Mouse (Mus musculus) liver, embryonic 11.5 days (tissue): ENCODE measurements around the gene Map4k4. TPM values are rescaled to one million over a fixed set of nuclear protein-coding genes. Genes with fewer than 3 reads are reported as not detected.

ENCODE experiments used
- ATAC-seq: fragments of 200-750 bp; cut with Nextera tagmentation; replicated peaks from 2 replicates; pipeline ENCODE4 v1.8.0; 2017; ENCODE audit warnings: moderate number of reproducible peaks, mild to moderate bottlenecking, moderate TSS enrichment, moderate library complexity; ENCODE audit not compliant: low FRiP score
- DNase-seq: peaks from one replicate; pipeline ENCODE4 v3.0.0-alpha.2; 2017; ENCODE audit warnings: low spot score
- H3K27ac ChIP-seq: fragments of 300-500 bp; sonication (generic); 2 replicates; pipeline ENCODE4 v1.5.1; 2014; ENCODE audit warnings: mild to moderate bottlenecking, low read depth, low read length, control low read depth
- H3K27me3 ChIP-seq: fragments of 300-500 bp; sonication (generic); replicated peaks from 2 replicates; pipeline ENCODE4 v1.6.1; 2014; ENCODE audit warnings: low read length, mixed read lengths; ENCODE audit not compliant: control insufficient read depth, insufficient read depth
- H3K36me3 ChIP-seq: fragments of 300-500 bp; sonication (generic); 2 replicates; pipeline ENCODE4 v1.6.1; 2014; ENCODE audit warnings: mild to moderate bottlenecking, low read length, moderate library complexity, mixed read lengths; ENCODE audit not compliant: control insufficient read depth, insufficient read depth
- H3K4me1 ChIP-seq: fragments of 300-500 bp; sonication (generic); replicated peaks from 2 replicates; pipeline ENCODE4 v1.6.1; 2014; ENCODE audit warnings: low read length, mixed read lengths; ENCODE audit not compliant: control insufficient read depth, insufficient read depth
- H3K4me2 ChIP-seq: fragments of 300-500 bp; sonication (generic); 2 replicates; pipeline ENCODE4 v1.6.1; 2014; ENCODE audit warnings: mild to moderate bottlenecking, control low read depth, moderate library complexity
- H3K4me3 ChIP-seq: fragments of 300-500 bp; sonication (generic); 2 replicates; pipeline ENCODE4 v1.5.1; 2014; ENCODE audit warnings: low read depth, low read length, control low read depth
- H3K9ac ChIP-seq: fragments of 300-500 bp; sonication (generic); 2 replicates; pipeline ENCODE4 v1.6.1; 2014; ENCODE audit warnings: low read depth, low read length, control low read depth
- H3K9me3 ChIP-seq: fragments of 300-500 bp; sonication (generic); 2 replicates; pipeline ENCODE4 v1.6.1; 2016; ENCODE audit warnings: low read length, inconsistent platforms, mixed read lengths; ENCODE audit not compliant: control insufficient read depth
- WGBS: fragments of 180-500 bp; shearing (Covaris S2); extraction: QIAGEN DNeasy Blood & Tissue Kit; methylation state at CpG from one replicate; pipeline ENCODE4 v1.1.7; 2014; 5-methylcytosine and 5-hydroxymethylcytosine counted together
- polyA plus RNA-seq: library from polyadenylated mRNA; unstranded; fragments of >200 nt; fragmentation: Nextera tagmentation; extraction: Ambion mirVana; gene quantifications from 2 replicates; pipeline ENCODE4 v1.2.1, GENCODE M21; 2014

Gene Map4k4
- polyA plus RNA-seq, 1 experiment from 2014 or later, result 13.6 TPM

- no peak for DNase-seq
- no peaks in the 10 kb centered on the region for H3K36me3 ChIP-seq
- no peaks in the 10 kb centered on the region for H3K27me3 ChIP-seq
- no peak overlapping the region for H3K9ac ChIP-seq
- WGBS, result 54% methylated on average over 10 of the region's 10 CpGs
- H3K4me1 ChIP-seq, result peaks cover 37% of the 10 kb centered on the region
- 0 out of 2 replicates have a peak, but pooled peaks have one; percentile 29 for ATAC-seq
- peak overlapping the region; percentile 16; the same call in 1 of the 2 replicates for H3K4me2 ChIP-seq
- H3K9me3 ChIP-seq, result no peaks in the 10 kb centered on the region
- H3K27ac ChIP-seq, result peak overlapping the region; percentile 73
- no peak overlapping the region for H3K4me3 ChIP-seq
These were observed 31.7 kb upstream of the Map4k4 start for GRCm38 (mm10) chr1:39868825-39869571.

DNA sequence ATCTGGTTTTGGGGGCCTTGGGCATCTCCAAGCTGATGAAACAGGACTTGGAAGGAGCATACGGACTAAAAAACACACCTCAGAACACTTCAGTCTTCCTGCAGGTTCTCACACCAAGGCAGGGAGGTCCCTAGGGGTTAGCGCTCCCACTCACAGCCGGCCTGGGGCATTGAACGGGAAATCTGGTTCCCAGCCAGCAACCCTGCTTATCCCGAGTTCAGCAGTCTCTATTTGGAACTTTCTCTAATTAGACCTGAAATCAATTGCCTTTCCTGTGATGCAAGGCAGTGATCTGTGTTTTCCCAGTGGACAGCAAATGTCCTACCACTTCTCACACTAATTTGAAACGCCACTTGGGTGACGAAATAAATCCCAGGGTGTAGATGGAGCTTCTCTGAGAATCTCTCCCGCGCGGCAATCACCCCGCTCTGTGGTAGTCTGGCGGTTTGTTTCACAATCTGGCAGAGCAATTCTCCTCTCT is 31.0 kb upstream of the Map4k4 start:
- DNase-seq (no peak), ATAC-seq (no peak)
- no peak overlapping the region for H3K4me3 ChIP-seq
- H3K36me3 ChIP-seq, result no peaks in the 10 kb centered on the region
- H3K9me3 ChIP-seq, result no peaks in the 10 kb centered on the region
- peak overlapping the region; percentile 73; the same call in 1 of the 2 replicates for H3K27ac ChIP-seq
- WGBS, result 59% methylated on average over 12 of the region's 12 CpGs
- no peak overlapping the region for H3K4me2 ChIP-seq
- H3K27me3 ChIP-seq, result no peaks in the 10 kb centered on the region
- H3K9ac ChIP-seq, result no peak overlapping the region
- H3K4me1 ChIP-seq, result peaks cover 37% of the 10 kb centered on the region

- Histone ChIP-seq H3K4me3 (no peak overlapping the region), H3K9ac (no peak overlapping the region), H3K9me3 (no peaks in the 10 kb centered on the region), H3K36me3 (no peaks in the 10 kb centered on the region), H3K27me3 (no peaks in the 10 kb centered on the region), H3K27ac (no peak overlapping the region), H3K4me1 (no peaks in the 10 kb centered on the region), H3K4me2 (no peak overlapping the region)
- no peak for ATAC-seq
- WGBS, result 80% methylated on average over 3 of the region's 3 CpGs
- no peak for DNase-seq
These were observed 22.7 kb upstream of the Map4k4 start for GRCm38 (mm10) chr1:39877981-39878380.

DNA sequence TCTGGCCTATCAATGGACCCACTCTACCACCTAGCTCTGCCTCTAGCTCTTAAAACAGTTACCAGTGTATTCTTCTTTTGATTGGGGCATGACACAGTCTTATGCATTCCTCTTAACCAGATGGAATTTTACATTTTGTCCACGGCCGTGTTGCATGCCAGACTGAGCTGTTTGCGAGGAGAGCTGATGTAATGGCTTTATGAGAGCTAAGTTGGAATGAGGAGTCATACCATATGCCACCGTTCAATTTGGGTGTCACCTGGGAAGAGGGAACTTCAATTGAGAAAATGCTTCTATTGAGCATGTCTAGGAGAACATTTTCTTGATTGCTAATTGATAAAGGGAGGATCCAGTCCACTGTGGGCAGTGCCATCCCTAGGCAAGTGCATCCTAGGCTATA is 18.2 kb upstream of the Map4k4 start:
- Histone ChIP-seq H3K4me2 (no peak overlapping the region), H3K27ac (no peak overlapping the region), H3K36me3 (no peaks in the 10 kb centered on the region), H3K9me3 (no peaks in the 10 kb centered on the region), H3K4me3 (no peak overlapping the region), H3K4me1 (no peaks in the 10 kb centered on the region), H3K27me3 (no peaks in the 10 kb centered on the region), H3K9ac (no peak overlapping the region)
- ATAC-seq (no peak), DNase-seq (no peak)
- WGBS, result 82% methylated on average over 4 of the region's 4 CpGs

DNA sequence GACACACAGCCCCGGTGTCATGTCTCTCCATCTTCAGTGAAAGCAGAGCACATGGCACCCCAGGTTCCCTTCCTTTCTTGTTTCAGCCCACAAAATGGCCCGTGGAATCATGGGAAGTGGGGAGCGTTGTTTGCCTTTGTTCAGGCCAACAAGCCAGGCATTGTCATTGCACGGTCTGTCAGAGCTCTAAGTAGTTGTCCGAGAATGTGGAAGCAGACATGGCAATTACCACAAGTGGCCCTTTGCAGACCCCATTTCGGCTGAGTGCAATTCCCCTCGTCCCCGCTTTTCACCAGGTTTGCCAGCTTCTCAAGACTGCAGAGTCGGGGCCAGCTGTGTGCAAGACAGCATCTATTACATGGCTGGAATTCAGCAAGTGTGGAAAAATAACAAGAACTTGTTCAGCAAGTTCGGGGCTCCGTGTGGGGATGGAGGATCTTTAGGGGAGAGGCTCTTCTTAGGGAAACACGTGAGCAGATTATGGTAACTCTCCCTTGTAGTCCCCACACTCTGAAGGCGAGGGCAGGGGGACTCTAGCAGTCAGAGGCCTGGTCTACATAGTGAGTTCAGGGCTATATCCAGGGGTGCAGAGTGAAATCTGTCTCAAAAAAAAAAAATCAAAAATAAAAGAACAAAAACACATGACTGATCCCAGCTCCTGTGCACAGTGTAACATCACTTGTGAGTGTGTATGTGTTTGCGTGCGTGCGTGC is 15.8 kb upstream of the Map4k4 start:
- Histone ChIP-seq H3K4me1 (no peaks in the 10 kb centered on the region), H3K4me3 (no peak overlapping the region), H3K27me3 (no peaks in the 10 kb centered on the region), H3K36me3 (no peaks in the 10 kb centered on the region), H3K4me2 (no peak overlapping the region), H3K9me3 (no peaks in the 10 kb centered on the region), H3K27ac (no peak overlapping the region), H3K9ac (no peak overlapping the region)
- DNase-seq, result no peak
- 72% methylated on average over 16 of the region's 16 CpGs for WGBS
- ATAC-seq, result no peak

DNA sequence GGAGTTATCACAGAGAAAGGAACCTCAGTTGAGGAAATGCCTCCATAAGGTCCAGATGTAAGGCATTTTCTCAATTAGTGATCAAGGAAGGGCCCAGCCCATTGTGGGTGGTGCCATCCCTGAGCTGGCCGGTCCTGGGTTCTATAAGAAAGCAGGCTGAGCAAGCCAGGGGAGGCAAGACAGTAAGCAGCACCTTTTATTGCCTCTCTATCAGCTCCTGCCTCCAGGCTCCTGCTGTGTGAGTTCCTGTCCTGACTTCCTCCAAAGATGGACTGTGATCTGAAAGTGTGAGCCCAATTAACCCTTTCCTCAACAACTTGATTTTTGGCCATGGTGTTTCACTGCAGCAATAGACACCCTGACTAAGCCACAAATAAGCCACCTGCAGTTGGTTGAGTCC is 12.7 kb upstream of the Map4k4 start:
- Histone ChIP-seq H3K4me1 (no peaks in the 10 kb centered on the region), H3K9me3 (no peaks in the 10 kb centered on the region), H3K4me3 (no peak overlapping the region), H3K27me3 (no peaks in the 10 kb centered on the region), H3K36me3 (no peaks in the 10 kb centered on the region), H3K27ac (no peak overlapping the region), H3K9ac (no peak overlapping the region), H3K4me2 (no peak overlapping the region)
- 15% methylated on average over 1 of the region's 1 CpGs for WGBS
- DNase-seq (no peak), ATAC-seq (no peak)

- WGBS, result 82% methylated on average over 8 of the region's 8 CpGs
- Histone ChIP-seq H3K4me2 (no peak overlapping the region), H3K27ac (no peak overlapping the region), H3K27me3 (no peaks in the 10 kb centered on the region), H3K36me3 (no peaks in the 10 kb centered on the region), H3K4me1 (no peaks in the 10 kb centered on the region), H3K9ac (no peak overlapping the region), H3K9me3 (no peaks in the 10 kb centered on the region), H3K4me3 (no peak overlapping the region)
- ATAC-seq, result no peak
- DNase-seq, result no peak
These were observed 11.3 kb upstream of the Map4k4 start for GRCm38 (mm10) chr1:39889429-39889828.

GRCm38 (mm10) chr1:39889973-39890372 is 10.7 kb upstream of the Map4k4 start:
- Histone ChIP-seq H3K4me3 (no peak overlapping the region), H3K27ac (no peak overlapping the region), H3K9ac (no peak overlapping the region), H3K27me3 (no peaks in the 10 kb centered on the region), H3K4me1 (no peaks in the 10 kb centered on the region), H3K4me2 (no peak overlapping the region), H3K9me3 (no peaks in the 10 kb centered on the region), H3K36me3 (no peaks in the 10 kb centered on the region)
- DNase-seq (no peak), ATAC-seq (no peak)
- WGBS, result 86% methylated on average over 6 of the region's 6 CpGs
